Mouse (Mus musculus) stomach, embryonic 14.5 days (tissue): ENCODE data around the gene 4933411K16Rik. TPM values are rescaled to one million over a fixed set of nuclear protein-coding genes. Genes with fewer than 3 reads are reported as not detected.

Experiments
- ATAC-seq: fragments of 200-750 bp; cut with Nextera tagmentation; 2 replicates; pipeline ENCODE4 v1.8.0; 2017; ENCODE audit warnings: low read depth, moderate TSS enrichment; ENCODE audit not compliant: insufficient number of reproducible peaks, insufficient read depth, low FRiP score
- H3K27ac ChIP-seq: fragments of 300-500 bp; sonication (generic); 2 replicates; pipeline ENCODE4 v1.5.1; 2014; ENCODE audit warnings: mild to moderate bottlenecking, low read length, moderate library complexity, mixed read lengths
- H3K27me3 ChIP-seq: fragments of 300-500 bp; sonication (generic); 2 replicates; pipeline ENCODE4 v1.6.1; 2014; ENCODE audit warnings: low read length, control low read depth, mixed read lengths; ENCODE audit not compliant: control insufficient read depth, insufficient read depth
- H3K36me3 ChIP-seq: fragments of 300-500 bp; sonication (generic); 2 replicates; pipeline ENCODE4 v1.6.1; 2014; ENCODE audit warnings: mild to moderate bottlenecking, control low read depth, low read length, moderate library complexity, mixed read lengths; ENCODE audit not compliant: control insufficient read depth, insufficient read depth
- H3K4me1 ChIP-seq: fragments of 300-500 bp; sonication (generic); 2 replicates; pipeline ENCODE4 v1.6.1; 2014; ENCODE audit warnings: low read length, control low read depth, mixed read lengths; ENCODE audit not compliant: control insufficient read depth, insufficient read depth
- H3K4me2 ChIP-seq: fragments of 300-500 bp; sonication (generic); replicated peaks from 2 replicates; pipeline ENCODE4 v1.6.1; 2014; ENCODE audit warnings: low read depth, low read length, control low read depth
- H3K4me3 ChIP-seq: fragments of 300-500 bp; sonication (generic); 2 replicates; pipeline ENCODE4 v1.5.1; 2014; ENCODE audit warnings: low read depth, low read length, control low read depth
- H3K9ac ChIP-seq: fragments of 300-500 bp; sonication (generic); replicated peaks from 2 replicates; pipeline ENCODE4 v1.6.1; 2014; ENCODE audit warnings: low read depth, mild to moderate bottlenecking, control low read depth, low read length, moderate library complexity, mixed read lengths
- H3K9me3 ChIP-seq: fragments of 300-500 bp; sonication (generic); 2 replicates; pipeline ENCODE4 v1.6.1; 2016; ENCODE audit warnings: low read depth, low read length, control low read depth; ENCODE audit not compliant: control insufficient read depth
- WGBS: fragments of 180-500 bp; shearing (Covaris S2); extraction: QIAGEN DNeasy Blood & Tissue Kit; methylation state at CpG from one replicate; pipeline ENCODE4 v1.1.7; 2014; 5-methylcytosine and 5-hydroxymethylcytosine counted together
- polyA plus RNA-seq: library from polyadenylated mRNA; unstranded; fragments of >200 nt; fragmentation: Nextera tagmentation; extraction: Ambion mirVana; gene quantifications from 2 replicates; pipeline ENCODE4 v1.2.1, GENCODE M21; 2014

4933411K16Rik gene
- polyA plus RNA-seq, 1 experiment from 2014 or later: not detected

DNA sequence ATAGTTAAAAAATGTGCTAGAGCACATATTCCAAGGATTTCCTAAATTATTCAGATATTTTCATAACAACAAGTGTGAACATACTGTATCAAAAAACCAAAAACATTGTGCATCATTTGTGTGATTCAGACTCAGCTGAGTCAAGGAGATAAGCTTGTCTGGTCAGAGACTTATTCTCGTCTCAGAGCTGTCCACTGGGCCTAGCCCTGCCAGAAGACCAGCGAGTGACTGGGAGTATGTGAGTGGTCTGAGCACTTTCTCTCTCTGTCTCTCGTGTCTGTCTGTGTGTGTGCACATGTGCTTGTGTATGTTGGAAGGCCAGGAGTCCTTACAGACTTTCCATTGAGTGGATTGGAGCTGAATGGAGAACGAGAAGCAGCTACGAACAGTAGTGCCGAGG, 37.0 kb upstream of the 4933411K16Rik start:
- no peaks in the 10 kb centered on the region for H3K27me3 ChIP-seq
- H3K4me3 ChIP-seq: no peak overlapping the region
- H3K9ac ChIP-seq: no peak overlapping the region
- H3K36me3 ChIP-seq: no peaks in the 10 kb centered on the region
- H3K4me1 ChIP-seq: peaks cover 18% of the 10 kb centered on the region
- no peak for ATAC-seq
- H3K27ac ChIP-seq: no peak overlapping the region
- H3K4me2 ChIP-seq: no peak overlapping the region
- no peaks in the 10 kb centered on the region for H3K9me3 ChIP-seq
- WGBS: 83% methylated on average over 6 of the region's 6 CpGs

DNA sequence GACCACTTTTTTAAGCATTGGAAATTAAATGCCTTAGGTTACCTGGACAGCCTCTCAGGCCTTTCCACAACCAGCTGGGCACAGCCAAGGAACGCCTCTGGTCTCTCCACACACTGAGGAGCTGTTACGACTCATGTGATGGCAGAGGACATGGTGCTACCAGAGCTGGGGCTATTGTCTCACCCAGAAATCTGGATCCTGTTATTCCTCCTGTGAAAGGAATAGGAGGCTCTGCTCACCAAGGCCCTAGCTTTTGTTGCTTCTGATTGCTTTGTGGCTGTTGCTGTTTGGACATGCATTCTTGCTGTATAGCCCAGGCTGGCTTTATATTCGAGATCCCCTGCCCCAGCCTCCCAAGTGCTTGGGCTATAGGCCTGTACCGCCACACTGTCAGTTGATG, 35.8 kb upstream of the 4933411K16Rik start:
- no peaks in the 10 kb centered on the region for H3K27me3 ChIP-seq
- H3K27ac ChIP-seq: peak overlapping the region; percentile 75; the same call in 1 of the 2 replicates
- H3K4me2 ChIP-seq: no peak overlapping the region
- WGBS: 78% methylated on average over 4 of the region's 4 CpGs
- H3K4me3 ChIP-seq: no peak overlapping the region
- no peak overlapping the region for H3K9ac ChIP-seq
- no peaks in the 10 kb centered on the region for H3K36me3 ChIP-seq
- H3K9me3 ChIP-seq: no peaks in the 10 kb centered on the region
- peaks cover 18% of the 10 kb centered on the region for H3K4me1 ChIP-seq
- no peak for ATAC-seq

DNA sequence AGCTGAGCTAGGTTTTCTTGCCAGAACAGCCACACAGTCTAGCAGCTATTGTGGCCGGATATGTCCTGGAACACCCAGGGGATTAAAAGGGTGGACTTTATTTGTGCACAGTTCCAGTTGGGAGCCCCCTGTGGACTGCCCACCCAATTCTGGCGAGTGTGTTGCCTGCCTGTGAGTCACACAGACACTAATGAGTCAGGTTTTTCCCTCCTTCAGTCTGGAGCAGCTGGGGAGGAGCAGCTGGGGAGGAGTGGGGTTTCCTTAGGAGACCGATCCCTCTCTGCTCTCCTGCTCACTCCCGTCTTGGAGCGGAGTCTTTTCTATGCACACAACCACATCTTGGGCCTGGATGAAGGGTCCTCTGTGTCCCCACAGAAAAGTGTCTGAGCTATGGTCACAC, 35.2 kb upstream of the 4933411K16Rik start:
- H3K9ac ChIP-seq: no peak overlapping the region
- ATAC-seq: no peak

DNA sequence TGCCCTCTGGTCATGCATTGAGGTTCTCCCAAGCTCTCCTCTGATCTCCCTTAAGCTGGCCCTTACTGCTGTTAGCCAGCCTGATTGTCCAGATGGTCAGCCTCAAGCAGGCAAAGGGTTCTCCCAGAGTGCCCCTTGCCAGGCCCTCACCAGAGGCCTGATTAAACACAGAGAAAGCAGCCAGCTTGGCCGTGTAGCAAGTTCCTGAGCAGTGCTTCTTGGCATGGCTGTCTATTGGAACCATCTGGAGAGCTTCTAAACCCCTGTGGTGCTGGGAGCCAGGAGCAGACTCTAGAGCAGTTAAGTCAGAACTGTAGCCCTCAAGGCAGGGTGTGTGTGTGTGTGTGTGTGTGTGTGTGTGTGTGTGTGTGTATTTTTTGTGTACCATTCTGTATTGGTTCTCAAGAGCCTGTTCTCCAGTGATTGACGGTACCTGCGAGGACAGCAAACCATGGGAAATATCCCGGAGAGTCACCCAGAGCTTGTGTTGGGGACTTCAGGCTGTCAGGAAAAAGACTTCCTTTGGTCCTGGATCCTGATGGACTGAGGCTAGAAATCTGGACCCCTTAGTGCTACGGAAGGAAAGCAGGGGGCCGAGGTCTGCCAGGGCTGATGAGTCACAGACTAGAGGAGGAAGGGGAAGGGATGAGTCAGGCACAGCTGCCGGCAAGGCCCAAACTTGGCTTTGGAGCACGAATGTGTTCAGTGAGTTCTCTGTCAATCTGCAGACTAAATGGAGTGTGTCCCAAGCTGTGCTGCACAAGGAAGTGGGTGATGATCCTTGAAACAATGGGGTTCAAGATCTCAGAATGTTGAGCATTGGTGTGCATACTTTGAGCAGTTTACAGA, 34.4 kb upstream of the 4933411K16Rik start:
- H3K27ac ChIP-seq: peak overlapping the region; percentile 75
- H3K9me3 ChIP-seq: no peaks in the 10 kb centered on the region
- no peak overlapping the region for H3K4me3 ChIP-seq
- H3K4me2 ChIP-seq: no peak overlapping the region
- H3K36me3 ChIP-seq: no peaks in the 10 kb centered on the region
- no peaks in the 10 kb centered on the region for H3K27me3 ChIP-seq
- H3K9ac ChIP-seq: no peak overlapping the region
- no peak for ATAC-seq
- WGBS: 55% methylated on average over 8 of the region's 8 CpGs
- peaks cover 18% of the 10 kb centered on the region for H3K4me1 ChIP-seq

More for the DNA sequence above, 35.2 kb upstream of the 4933411K16Rik start:
- H3K4me2 ChIP-seq: no peak overlapping the region
- H3K9me3 ChIP-seq: no peaks in the 10 kb centered on the region
- H3K36me3 ChIP-seq: no peaks in the 10 kb centered on the region
- no peak overlapping the region for H3K4me3 ChIP-seq
- 63% methylated on average over 5 of the region's 5 CpGs for WGBS
- peak overlapping the region; percentile 75 for H3K27ac ChIP-seq
- H3K27me3 ChIP-seq: no peaks in the 10 kb centered on the region
- peaks cover 18% of the 10 kb centered on the region for H3K4me1 ChIP-seq

DNA sequence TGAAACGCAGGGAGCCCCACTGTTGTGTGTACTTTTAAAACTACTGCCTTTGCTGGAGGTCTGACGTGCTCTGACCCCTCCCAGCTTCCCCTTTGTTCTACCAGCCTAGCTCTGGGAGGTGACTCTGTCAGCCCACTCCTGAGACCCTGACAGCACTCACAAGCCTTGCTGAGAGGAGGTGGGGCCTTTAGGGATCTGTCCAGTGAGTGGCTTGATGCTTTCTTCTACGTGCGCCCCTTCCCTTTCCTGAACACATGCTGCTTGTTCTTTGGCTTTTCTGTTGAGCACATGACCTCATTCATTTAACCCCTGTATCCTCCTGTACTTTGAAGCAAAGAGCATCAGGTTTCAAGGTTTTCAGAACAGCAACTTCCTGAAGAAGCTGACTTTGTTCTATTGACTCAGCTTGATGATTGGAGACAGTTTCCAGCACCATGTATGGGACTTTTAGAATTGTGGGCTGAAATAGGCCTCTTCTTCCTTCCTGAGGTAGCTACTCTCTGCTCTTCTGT, 33.0 kb upstream of the 4933411K16Rik start:
- Histone ChIP-seq H3K9ac (no peak overlapping the region), H3K9me3 (no peaks in the 10 kb centered on the region), H3K4me3 (no peak overlapping the region), H3K27ac (peak overlapping the region; percentile 75; the same call in 1 of the 2 replicates), H3K4me2 (no peak overlapping the region), H3K4me1 (peaks cover 18% of the 10 kb centered on the region), H3K27me3 (no peaks in the 10 kb centered on the region), H3K36me3 (no peaks in the 10 kb centered on the region)
- no peak for ATAC-seq
- 35% methylated on average over 4 of the region's 4 CpGs for WGBS

DNA sequence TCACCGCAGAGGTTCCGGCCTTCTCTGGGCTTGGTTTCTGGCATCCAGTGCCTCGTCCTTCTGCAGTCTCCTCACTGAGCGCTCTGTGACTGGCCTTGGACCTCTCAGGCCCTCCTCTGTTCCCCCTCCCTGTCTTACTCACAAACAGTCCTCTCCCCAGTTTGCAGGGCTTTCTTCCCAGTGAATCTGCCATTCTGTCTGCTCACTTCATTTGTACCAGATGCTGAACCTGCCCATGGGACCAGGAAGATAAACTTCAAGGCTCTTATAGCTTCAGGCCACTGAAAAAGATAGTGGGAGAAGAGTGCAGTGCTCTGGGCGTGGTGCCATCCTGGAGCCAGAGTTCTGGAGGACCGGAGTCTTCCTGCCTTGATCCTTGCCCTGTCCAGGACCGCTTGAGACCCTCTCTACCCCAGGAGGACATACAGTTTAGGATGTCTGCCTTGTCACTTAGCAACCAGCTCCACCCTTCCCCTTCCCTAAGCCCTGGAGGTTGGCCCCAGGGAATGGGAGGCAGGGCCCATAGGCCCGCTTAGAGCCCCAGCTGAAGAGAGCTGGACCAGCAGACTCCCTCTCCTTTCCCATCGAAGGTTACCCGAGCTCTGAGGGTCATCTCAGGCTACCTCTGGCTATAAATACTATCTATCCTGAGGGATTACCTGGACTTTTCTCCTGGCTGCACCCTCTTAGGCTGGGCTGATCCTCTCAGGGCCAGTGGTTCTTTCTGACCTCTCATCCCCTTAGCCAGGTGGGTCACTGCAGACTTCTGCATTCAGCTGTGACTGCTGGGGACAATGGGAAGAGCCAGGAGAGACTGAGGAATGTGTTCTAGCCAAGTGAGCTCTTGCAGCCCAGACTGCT, 30.1 kb upstream of the 4933411K16Rik start:
- Histone ChIP-seq H3K4me1 (peaks cover 13% of the 10 kb centered on the region), H3K4me2 (no peak overlapping the region), H3K27me3 (no peaks in the 10 kb centered on the region), H3K27ac (no peak overlapping the region), H3K9me3 (no peaks in the 10 kb centered on the region), H3K36me3 (no peaks in the 10 kb centered on the region), H3K4me3 (no peak overlapping the region), H3K9ac (no peak overlapping the region)
- no peak for ATAC-seq
- 84% methylated on average over 10 of the region's 10 CpGs for WGBS

DNA sequence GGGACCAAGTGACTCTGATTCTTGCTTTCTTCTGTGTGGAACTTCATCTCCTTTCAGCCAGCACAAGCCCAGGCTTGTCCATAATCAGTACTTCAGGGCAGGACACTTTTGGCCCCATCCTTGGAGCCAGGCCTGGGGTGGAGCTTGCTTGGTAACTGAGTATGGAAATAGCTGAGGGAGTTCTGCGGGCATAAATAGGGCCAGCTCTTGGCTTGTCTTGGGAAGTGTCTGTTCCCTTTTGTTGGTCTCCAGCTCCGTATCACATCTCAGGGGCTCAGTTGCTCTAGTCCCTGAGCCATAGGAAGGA, 29.6 kb upstream of the 4933411K16Rik start:
- Histone ChIP-seq H3K9me3 (no peaks in the 10 kb centered on the region), H3K27me3 (no peaks in the 10 kb centered on the region), H3K4me1 (peaks cover 7% of the 10 kb centered on the region), H3K27ac (no peak overlapping the region), H3K36me3 (no peaks in the 10 kb centered on the region), H3K9ac (no peak overlapping the region), H3K4me3 (no peak overlapping the region), H3K4me2 (no peak overlapping the region)
- WGBS: 70% methylated on average over 2 of the region's 2 CpGs
- no peak for ATAC-seq

DNA sequence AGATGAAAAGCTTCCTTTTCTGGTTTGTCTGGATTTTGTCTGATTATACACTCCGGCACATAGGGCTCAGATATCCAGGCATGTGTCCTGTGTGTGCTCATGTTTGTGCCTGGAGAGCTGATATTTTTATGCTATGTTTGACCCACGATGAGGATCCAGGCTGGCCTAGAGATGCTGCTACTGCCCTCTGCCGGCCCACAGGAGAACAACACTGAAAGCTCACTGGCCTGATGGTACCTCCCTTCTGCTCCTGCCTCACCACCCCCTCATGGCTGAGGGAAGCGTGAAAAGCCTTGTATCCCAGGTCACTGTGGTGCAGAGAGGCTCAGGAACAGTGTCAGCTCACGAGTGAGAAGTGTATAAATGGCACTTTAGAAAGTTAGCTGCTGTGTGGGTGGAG, 25.9 kb upstream of the 4933411K16Rik start:
- no peaks in the 10 kb centered on the region for H3K36me3 ChIP-seq
- no peak overlapping the region for H3K9ac ChIP-seq
- H3K4me3 ChIP-seq: no peak overlapping the region
- no peaks in the 10 kb centered on the region for H3K4me1 ChIP-seq
- no peak for ATAC-seq
- no peak overlapping the region for H3K27ac ChIP-seq
- no peak overlapping the region for H3K4me2 ChIP-seq
- H3K9me3 ChIP-seq: no peaks in the 10 kb centered on the region
- no peaks in the 10 kb centered on the region for H3K27me3 ChIP-seq
- WGBS: 4% methylated on average over 5 of the region's 5 CpGs
